Mouse (Mus musculus) kidney, adult 11 months (tissue): ENCODE measurements at regions not wholly inside any gene's neighbourhood (a gene's known extent, or its start where the extent isn't known, plus 50 kb on each side); places are given as distances from the start of the nearest gene placed in this dataset.

Source experiments
- DNase-seq: peaks from one replicate; pipeline ENCODE4 v3.0.0; 2022

DNA sequence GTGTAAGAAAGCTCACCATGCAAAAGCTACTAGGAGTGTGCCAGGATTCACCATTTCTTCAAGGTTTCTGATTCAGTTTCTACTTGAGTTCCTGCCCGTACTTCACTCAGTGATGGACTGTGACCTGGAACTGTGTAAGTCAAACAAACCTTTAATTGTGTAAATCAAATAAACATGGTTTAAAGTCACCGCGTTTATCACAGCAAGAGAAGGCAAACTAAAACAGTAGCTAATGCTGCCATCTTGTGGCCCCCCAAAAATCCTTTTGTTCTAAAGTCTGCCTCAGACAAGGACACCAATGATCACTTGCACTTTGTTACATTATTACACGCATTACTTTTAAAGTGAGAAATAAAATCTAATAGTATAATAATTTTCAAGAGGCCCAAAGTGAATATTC is 63.6 kb upstream of the Dcx start:
- DNase-seq = peak; percentile 4
